Mouse (Mus musculus) intestine, embryonic 14.5 days (tissue): Measurements from ENCODE around the gene Cog7. TPM values are rescaled to one million over a fixed set of nuclear protein-coding genes. Genes with fewer than 3 reads are reported as not detected.
A peak's percentile ranks its signal among the peaks of the same experiment; 100 is the strongest.

Experiments used
- ATAC-seq: fragments of 200-750 bp; cut with Nextera tagmentation; replicated peaks from 2 replicates; pipeline ENCODE4 v1.8.0; 2017; ENCODE audit warnings: low read depth, moderate number of reproducible peaks, moderate TSS enrichment, moderate library complexity; ENCODE audit not compliant: low FRiP score, low TSS enrichment
- DNase-seq: peaks from one replicate; pipeline ENCODE4 v3.0.0-alpha.2; 2018; ENCODE audit warnings: low spot score
- H3K27ac ChIP-seq: fragments of 300-500 bp; sonication (generic); 2 replicates; pipeline ENCODE4 v1.5.1; 2014; ENCODE audit warnings: low read depth, mild to moderate bottlenecking, control low read depth
- H3K27me3 ChIP-seq: fragments of 300-500 bp; sonication (generic); replicated peaks from 2 replicates; pipeline ENCODE4 v1.6.1; 2014; ENCODE audit warnings: low read length, control low read depth; ENCODE audit not compliant: control insufficient read depth, insufficient read depth
- H3K36me3 ChIP-seq: fragments of 300-500 bp; sonication (generic); 2 replicates; pipeline ENCODE4 v1.6.1; 2014; ENCODE audit warnings: low read length, control low read depth; ENCODE audit not compliant: control insufficient read depth, insufficient read depth
- H3K4me1 ChIP-seq: fragments of 300-500 bp; sonication (generic); replicated peaks from 2 replicates; pipeline ENCODE4 v1.6.1; 2014; ENCODE audit warnings: low read length, control low read depth, mixed read lengths; ENCODE audit not compliant: control insufficient read depth, insufficient read depth
- H3K4me2 ChIP-seq: fragments of 300-500 bp; sonication (generic); 2 replicates; pipeline ENCODE4 v1.6.1; 2014; ENCODE audit warnings: low read length
- H3K4me3 ChIP-seq: fragments of 300-500 bp; sonication (generic); 2 replicates; pipeline ENCODE4 v1.5.1; 2014; ENCODE audit warnings: low read depth, low read length, control low read depth, mixed read lengths
- H3K9ac ChIP-seq: fragments of 300-500 bp; sonication (generic); 2 replicates; pipeline ENCODE4 v1.6.1; 2014; ENCODE audit warnings: mild to moderate bottlenecking, low read length
- H3K9me3 ChIP-seq: fragments of 300-500 bp; sonication (generic); 2 replicates; pipeline ENCODE4 v1.6.1; 2016; ENCODE audit warnings: low read length, control low read depth; ENCODE audit not compliant: control insufficient read depth
- WGBS: fragments of 180-500 bp; shearing (Covaris S2); extraction: QIAGEN DNeasy Blood & Tissue Kit; methylation state at CpG from one replicate; pipeline ENCODE4 v1.1.7; 2014; 5-methylcytosine and 5-hydroxymethylcytosine counted together
- polyA plus RNA-seq: library from polyadenylated mRNA; unstranded; fragments of >200 nt; fragmentation: Nextera tagmentation; extraction: Ambion mirVana; gene quantifications from 2 replicates; pipeline ENCODE4 v1.2.1, GENCODE M21; 2014

Gene Cog7
- polyA plus RNA-seq, result 22.5 and 24.1 TPM in 2 replicates

DNA sequence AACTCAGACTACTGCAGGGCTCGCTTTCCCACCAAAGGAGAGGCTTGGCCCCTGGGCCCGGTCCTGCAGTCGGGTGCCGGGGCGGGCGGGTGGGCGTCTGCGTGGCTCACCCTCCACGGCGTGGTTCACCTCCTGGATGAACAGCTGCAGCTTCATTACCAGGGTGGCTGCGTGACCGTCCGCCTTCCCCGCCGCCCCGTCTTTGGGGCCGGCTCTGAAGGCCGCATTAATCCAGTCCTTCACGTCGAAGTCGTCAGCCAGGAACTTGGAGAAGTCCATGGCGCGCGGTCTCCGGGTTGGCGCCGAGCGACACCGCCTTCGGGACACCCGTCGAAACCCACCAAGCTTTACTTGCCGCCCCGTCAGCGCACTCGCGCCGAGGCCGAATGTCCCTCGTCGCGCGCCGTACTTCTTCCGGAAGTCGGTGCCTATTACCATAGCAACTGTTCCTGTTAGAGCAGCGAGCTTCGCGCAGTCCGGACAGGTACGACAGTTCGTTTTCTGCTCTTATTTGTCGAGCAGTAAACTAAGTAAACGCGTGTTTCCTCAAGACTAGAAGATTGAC is at the start of gene Cog7:
Gene Cog7, minus strand, starts transcription at position 405 of the 565 bp plus-strand sequence.
- ATAC-seq (peak; percentile 85), DNase-seq (peak; percentile 97)
- H3K27ac ChIP-seq, result no peak within 1 kb of the TSS
- H3K4me2 ChIP-seq, result peak within 1 kb of the TSS; percentile 63
- H3K9me3 ChIP-seq, result no peaks in the 10 kb centered on the region
- H3K9ac ChIP-seq, result peak within 1 kb of the TSS; percentile 78
- H3K27me3 ChIP-seq, result no peaks in the 10 kb centered on the region
- H3K36me3 ChIP-seq, result peaks cover 10% of the 10 kb centered on the region
- peak within 1 kb of the TSS; percentile 89 for H3K4me3 ChIP-seq
- H3K4me1 ChIP-seq, result 0 out of 2 replicates have a peak, but pooled peaks cover 3% of the 10 kb centered on the region
- under 1% methylated on average over 55 of the region's 55 CpGs for WGBS

DNA sequence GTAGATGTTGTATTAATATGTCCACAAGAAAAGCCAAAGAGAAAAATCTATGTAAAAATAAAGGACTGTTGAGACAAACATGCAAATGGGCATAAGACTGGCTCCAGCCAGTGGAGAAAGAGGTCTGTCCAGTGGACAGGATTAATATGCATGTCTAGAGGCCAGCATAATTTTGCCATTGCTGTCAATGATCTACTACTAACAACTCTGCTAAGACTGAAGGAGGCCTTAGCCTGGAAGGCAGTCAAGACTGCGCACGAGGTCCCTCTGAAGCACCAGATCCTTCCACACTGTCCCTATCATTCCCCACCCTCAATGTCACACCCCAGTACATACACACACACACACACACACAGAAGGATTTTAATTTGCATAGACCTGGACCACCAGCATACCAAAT is 40.6 kb upstream of the Cog7 start:
- no peak overlapping the region for H3K4me3 ChIP-seq
- WGBS, result 97% methylated on average over 2 of the region's 2 CpGs
- H3K4me1 ChIP-seq, result peaks cover 4% of the 10 kb centered on the region
- H3K9ac ChIP-seq, result no peak overlapping the region
- DNase-seq, result no peak
- H3K27ac ChIP-seq, result no peak overlapping the region
- H3K4me2 ChIP-seq, result no peak overlapping the region
- ATAC-seq, result no peak
- no peaks in the 10 kb centered on the region for H3K27me3 ChIP-seq
- H3K9me3 ChIP-seq, result no peaks in the 10 kb centered on the region
- H3K36me3 ChIP-seq, result no peaks in the 10 kb centered on the region

DNA sequence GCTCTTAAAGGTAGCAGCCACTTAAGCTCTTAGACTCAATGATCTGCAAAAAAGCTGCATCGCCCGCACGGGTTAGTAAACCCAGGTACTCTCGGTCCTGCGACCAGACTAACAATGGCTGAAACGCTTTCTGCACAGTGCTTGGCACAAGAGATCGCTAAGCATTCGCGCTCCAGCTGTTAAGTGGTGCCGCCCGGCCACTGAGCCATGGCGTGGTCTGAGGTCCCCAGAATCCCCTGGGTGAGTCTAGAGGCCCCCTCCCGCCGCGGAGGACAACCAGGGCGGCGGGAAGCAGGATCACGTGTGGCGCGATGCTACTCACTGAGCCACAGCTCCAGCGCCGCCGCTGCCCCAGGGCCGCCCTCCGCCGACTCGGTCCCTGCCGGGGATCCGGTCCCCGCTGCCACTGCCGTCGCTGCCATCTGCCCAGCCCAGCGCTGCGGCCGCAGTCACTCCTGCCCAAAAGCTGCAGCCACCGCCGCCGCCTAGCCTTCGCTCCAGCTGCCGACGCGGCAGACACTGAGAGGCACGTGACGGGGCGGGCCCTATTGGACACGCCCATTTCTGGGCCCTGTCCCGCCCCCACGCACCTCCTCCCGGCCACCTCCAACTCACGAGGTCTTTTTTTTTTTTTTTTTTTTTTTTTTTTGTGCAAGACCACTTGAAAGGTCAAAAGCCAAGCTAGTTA is 39.3 kb upstream of the Cog7 start, which contains the start of gene Gga2:
Gene Gga2, minus strand, starts transcription at position 556 of the 688 bp plus-strand sequence.
- Histone ChIP-seq H3K27ac (peak within 1 kb of the TSS; percentile 71), H3K9me3 (no peaks in the 10 kb centered on the region), H3K9ac (peak within 1 kb of the TSS; percentile 78), H3K4me3 (peak within 1 kb of the TSS; percentile 85), H3K36me3 (no peaks in the 10 kb centered on the region), H3K27me3 (no peaks in the 10 kb centered on the region), H3K4me2 (peak within 1 kb of the TSS; percentile 68), H3K4me1 (peaks cover 7% of the 10 kb centered on the region)
- peak; percentile 92 for DNase-seq
- under 1% methylated on average over 49 of the region's 50 CpGs for WGBS
- peak; percentile 81 for ATAC-seq

DNA sequence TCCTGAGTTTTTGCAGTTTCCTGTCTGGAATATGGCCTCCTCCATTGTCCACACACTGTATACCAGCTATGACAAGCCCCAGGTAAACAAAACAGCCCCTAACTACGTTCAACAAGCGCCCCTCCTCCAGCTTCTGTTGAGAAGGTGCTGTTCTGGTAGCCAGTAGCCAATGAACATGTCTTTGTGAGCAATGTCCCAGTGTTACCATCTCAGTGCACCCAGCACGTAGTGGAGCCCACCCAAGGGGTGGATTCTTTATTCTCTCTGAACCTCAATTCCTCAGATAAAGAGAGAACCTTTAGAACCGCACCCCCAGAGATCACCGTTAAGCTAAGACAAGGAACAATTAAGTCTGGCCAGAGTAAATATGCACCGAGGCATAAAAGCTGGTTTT is 38.8 kb upstream of the Cog7 start:
- H3K9ac ChIP-seq, result peak overlapping the region; percentile 78
- ATAC-seq (peak; percentile 25), DNase-seq (no peak)
- H3K4me1 ChIP-seq, result peaks cover 12% of the 10 kb centered on the region
- no peaks in the 10 kb centered on the region for H3K36me3 ChIP-seq
- peak overlapping the region; percentile 85 for H3K4me3 ChIP-seq
- peak overlapping the region; percentile 71; the same call in 1 of the 2 replicates for H3K27ac ChIP-seq
- H3K27me3 ChIP-seq, result no peaks in the 10 kb centered on the region
- H3K9me3 ChIP-seq, result no peaks in the 10 kb centered on the region
- peak overlapping the region; percentile 68 for H3K4me2 ChIP-seq
- WGBS, result 3% methylated on average over 6 of the region's 6 CpGs

DNA sequence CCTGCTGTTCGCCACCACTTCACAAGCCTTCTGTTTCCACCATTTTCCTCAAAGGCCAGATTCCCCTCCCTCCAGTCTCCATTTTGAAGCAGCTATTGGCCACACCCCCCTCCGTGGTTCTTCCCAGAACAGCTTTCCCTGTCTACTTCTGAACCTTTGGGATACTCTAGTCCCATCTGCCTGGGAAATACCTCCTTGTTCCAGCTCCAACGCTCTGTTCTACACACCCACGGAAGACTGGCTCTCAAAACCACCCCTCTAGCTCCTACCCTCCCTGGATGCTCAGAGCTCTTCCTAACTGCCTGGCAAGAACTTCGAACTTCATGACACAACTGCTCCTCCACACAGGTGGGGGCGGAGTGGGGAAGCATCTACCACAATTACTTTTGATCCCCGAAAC is 37.5 kb upstream of the Cog7 start:
- no peak overlapping the region for H3K4me3 ChIP-seq
- WGBS, result 86% methylated on average over 7 of the region's 7 CpGs
- no peak for ATAC-seq

DNA sequence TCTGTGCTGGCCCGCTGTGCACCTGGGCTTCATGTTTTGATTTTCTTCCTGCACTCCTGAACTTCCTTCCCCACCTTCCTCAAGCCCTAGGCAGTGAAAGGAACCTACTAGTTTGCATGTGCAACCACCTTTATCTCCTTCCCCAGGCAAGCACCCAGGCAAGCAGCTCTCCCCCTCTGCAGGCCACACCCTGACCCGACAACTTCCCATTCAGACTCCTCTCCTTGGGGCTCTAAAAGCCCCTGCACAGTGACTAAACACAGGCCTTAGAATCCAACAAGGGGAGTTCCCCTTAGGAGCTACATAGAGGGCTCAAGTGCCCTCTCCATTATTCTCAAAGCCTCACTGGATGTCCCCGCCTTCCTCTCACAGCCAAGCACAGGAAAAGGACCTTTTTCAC is 36.7 kb upstream of the Cog7 start:
- ATAC-seq, result no peak
- Histone ChIP-seq H3K4me1 (peaks cover 15% of the 10 kb centered on the region), H3K4me2 (peak overlapping the region; percentile 68; the same call in 1 of the 2 replicates), H3K4me3 (no peak overlapping the region), H3K36me3 (no peaks in the 10 kb centered on the region), H3K9me3 (no peaks in the 10 kb centered on the region), H3K27me3 (no peaks in the 10 kb centered on the region), H3K27ac (no peak overlapping the region), H3K9ac (no peak overlapping the region)
- DNase-seq, result no peak
- 78% methylated on average over 3 of the region's 3 CpGs for WGBS

More for the DNA sequence above, 37.5 kb upstream of the Cog7 start:
- Histone ChIP-seq H3K9ac (no peak overlapping the region), H3K27me3 (no peaks in the 10 kb centered on the region), H3K4me1 (peaks cover 15% of the 10 kb centered on the region), H3K4me2 (peak overlapping the region; percentile 68), H3K27ac (no peak overlapping the region), H3K36me3 (no peaks in the 10 kb centered on the region), H3K9me3 (no peaks in the 10 kb centered on the region)
- DNase-seq, result no peak

DNA sequence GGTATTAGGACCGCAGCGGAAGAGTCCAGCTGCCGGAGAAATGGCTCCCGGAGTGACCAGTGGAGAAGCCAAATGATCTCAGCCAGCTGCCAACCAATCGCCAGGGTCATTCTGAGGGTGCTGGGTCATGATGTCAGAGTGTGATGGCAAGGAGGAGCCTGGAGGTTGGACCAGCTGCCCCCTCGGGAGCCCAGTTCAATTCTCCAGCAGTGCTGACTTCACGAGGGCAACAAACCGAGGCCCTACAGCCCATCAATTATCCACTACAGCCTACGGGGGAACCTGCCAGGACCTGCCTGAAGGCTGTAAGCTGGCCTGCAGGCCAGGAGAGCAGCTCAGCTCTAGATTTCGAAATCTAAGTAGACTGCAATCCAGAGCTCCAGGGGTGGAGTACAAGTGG is 34.2 kb upstream of the Cog7 start:
- H3K27ac ChIP-seq, result no peak overlapping the region
- H3K4me2 ChIP-seq, result peak overlapping the region; percentile 13; the same call in 1 of the 2 replicates
- H3K36me3 ChIP-seq, result peaks cover 18% of the 10 kb centered on the region
- peaks cover 15% of the 10 kb centered on the region for H3K4me1 ChIP-seq
- WGBS, result 34% methylated on average over 10 of the region's 10 CpGs
- H3K9me3 ChIP-seq, result no peaks in the 10 kb centered on the region
- no peaks in the 10 kb centered on the region for H3K27me3 ChIP-seq
- DNase-seq, result no peak
- no peak overlapping the region for H3K9ac ChIP-seq
- no peak overlapping the region for H3K4me3 ChIP-seq
- no peak for ATAC-seq

DNA sequence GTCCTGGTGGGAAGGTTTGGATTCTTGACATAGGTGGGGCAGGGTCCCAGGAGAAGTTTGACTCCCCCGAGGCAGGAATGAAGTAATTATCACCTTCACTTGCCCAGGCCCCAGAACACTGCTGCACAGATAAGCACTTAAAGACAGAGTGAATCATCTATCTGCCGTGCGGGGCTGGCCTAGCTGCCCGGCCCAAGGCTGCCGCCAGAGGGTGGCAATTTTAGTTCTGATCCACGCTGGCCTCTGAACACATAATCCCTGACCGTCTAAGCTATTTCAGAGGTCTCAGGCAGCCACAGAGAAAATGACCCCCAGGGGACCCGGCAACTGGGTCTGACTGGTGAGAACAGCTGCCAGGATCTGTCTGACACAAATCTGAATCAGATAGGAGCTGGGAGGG is 33.6 kb upstream of the Cog7 start:
- Histone ChIP-seq H3K27ac (no peak overlapping the region), H3K9ac (no peak overlapping the region), H3K9me3 (no peaks in the 10 kb centered on the region), H3K36me3 (peaks cover 25% of the 10 kb centered on the region), H3K4me3 (no peak overlapping the region), H3K4me2 (peak overlapping the region; percentile 13; the same call in 1 of the 2 replicates), H3K4me1 (peaks cover 15% of the 10 kb centered on the region), H3K27me3 (no peaks in the 10 kb centered on the region)
- peak; percentile 45 for ATAC-seq
- WGBS, result 17% methylated on average over 8 of the region's 8 CpGs
- peak; percentile 63 for DNase-seq
